In the genomic region with DNA sequence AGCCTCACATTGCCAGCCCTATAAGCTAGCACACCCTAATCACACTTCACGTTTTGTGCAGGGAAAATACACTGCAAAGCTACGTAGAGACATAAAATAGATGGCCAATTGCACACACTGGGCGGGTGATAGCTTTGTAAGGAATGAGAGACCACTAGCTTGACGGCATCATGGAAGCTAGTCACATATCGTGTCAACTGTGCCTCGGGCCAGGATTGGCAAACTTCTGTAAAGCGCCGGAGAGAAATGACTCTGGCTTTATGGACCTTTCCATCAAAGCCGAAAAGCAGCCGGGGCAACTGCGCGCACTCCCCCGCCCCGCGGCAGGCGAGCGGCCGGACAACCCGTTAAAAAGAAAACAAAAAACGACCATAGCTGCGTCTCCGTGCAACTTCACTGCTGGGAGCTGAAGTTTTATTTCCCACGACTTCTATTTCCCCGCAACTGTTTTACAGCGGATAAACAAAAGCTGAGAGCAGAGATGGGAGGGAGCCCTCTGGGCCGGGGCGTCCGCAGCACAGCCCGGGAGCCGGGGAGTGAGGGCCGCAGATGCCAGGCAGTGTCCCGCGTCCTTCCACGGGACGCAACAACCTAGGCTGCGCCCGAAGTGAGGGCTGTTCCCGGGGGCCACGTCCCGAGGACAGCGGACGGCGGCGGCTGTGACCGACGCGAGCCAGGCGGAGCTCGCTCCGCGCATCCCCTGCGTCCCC, we compare ENCODE assay signal across 8 mouse cellular contexts. TPM values are rescaled to one million over a fixed set of nuclear protein-coding genes. Genes with fewer than 3 reads are reported as not detected.
DNase-seq lines count a peak whose midpoint lies in the region; ATAC-seq and TF ChIP-seq lines count a peak whose summit lies in the region.

No protein-coding gene starts in this region.

- TF ChIP-seq POLR2A in bone marrow, adult 2 months (IDR thresholded peaks at IDR 0.05; ENCODE audit: borderline replicate concordance, control insufficient read depth, low read depth, low read length) = 0 out of 2 replicates have a peak, but pooled peaks have one; percentile 11

- H3K9ac ChIP-seq in kidney, embryonic 14.5 days (ENCODE audit: low read depth, low read length) = peak overlapping the region; percentile 78
- peak overlapping the region; percentile 78 for H3K9ac ChIP-seq in forebrain, embryonic 16.5 days (replicated peaks; ENCODE audit: low read depth, low read length)
- peak overlapping the region; percentile 76 for H3K9ac ChIP-seq in neural tube, embryonic 15.5 days (replicated peaks)

- TF ChIP-seq CTCF in bone marrow, adult 2 months (IDR thresholded peaks at IDR 0.05; ENCODE audit: control insufficient read depth, insufficient read depth, low read length) = no peak

- under 1% methylated on average over 52 of the region's 52 CpGs for WGBS in kidney, embryonic 14.5 days
- WGBS in bone marrow, adult 2 months = under 1% methylated on average over 52 of the region's 52 CpGs
- under 1% methylated on average over 52 of the region's 52 CpGs for WGBS in forebrain, embryonic 16.5 days
- under 1% methylated on average over 52 of the region's 52 CpGs for WGBS in neural tube, embryonic 15.5 days

- no peaks in the 10 kb centered on the region for H3K36me3 ChIP-seq in kidney, embryonic 14.5 days (ENCODE audit: control insufficient read depth, insufficient read depth, low read length)
- no peaks in the 10 kb centered on the region for H3K36me3 ChIP-seq in forebrain, embryonic 16.5 days (ENCODE audit: control insufficient read depth, insufficient read depth)
- H3K36me3 ChIP-seq in neural tube, embryonic 15.5 days = no peaks in the 10 kb centered on the region

- H3K27ac ChIP-seq in kidney, embryonic 14.5 days (ENCODE audit: low read depth, low read length) = peak overlapping the region; percentile 33; the same call in 1 of the 2 replicates
- H3K27ac ChIP-seq in bone marrow, adult 2 months (ENCODE audit: control insufficient read depth, insufficient read depth, low read depth, low read length, poor library complexity) = no peak overlapping the region
- peak overlapping the region; percentile 80 for H3K27ac ChIP-seq in forebrain, embryonic 16.5 days (ENCODE audit: low read length)
- peak overlapping the region; percentile 92 for H3K27ac ChIP-seq in neural tube, embryonic 15.5 days (replicated peaks)

- no peak; the same call in 1 of the 2 replicates for ATAC-seq in kidney, embryonic 14.5 days (ENCODE audit: low FRiP score, low TSS enrichment)
- peak; percentile 74 for ATAC-seq in forebrain, embryonic 16.5 days
- ATAC-seq in neural tube, embryonic 15.5 days (ENCODE audit: low FRiP score) = peak; percentile 65; the same call in 1 of the 2 replicates

- H3K4me2 ChIP-seq in kidney, embryonic 14.5 days (replicated peaks; ENCODE audit: low read depth, low read length) = peak overlapping the region; percentile 76
- H3K4me2 ChIP-seq in forebrain, embryonic 16.5 days (ENCODE audit: low read length) = peak overlapping the region; percentile 72
- peak overlapping the region; percentile 71 for H3K4me2 ChIP-seq in neural tube, embryonic 15.5 days

- H3K4me1 ChIP-seq in kidney, embryonic 14.5 days (ENCODE audit: control insufficient read depth, insufficient read depth, low read length) = peaks cover 17% of the 10 kb centered on the region
- H3K4me1 ChIP-seq in bone marrow, adult 2 months (ENCODE audit: control insufficient read depth, insufficient read depth, low read length) = no peaks in the 10 kb centered on the region
- H3K4me1 ChIP-seq in forebrain, embryonic 16.5 days (replicated peaks; ENCODE audit: control insufficient read depth, insufficient read depth, low read length) = peaks cover 27% of the 10 kb centered on the region
- H3K4me1 ChIP-seq in neural tube, embryonic 15.5 days = peaks cover 34% of the 10 kb centered on the region

- H3K9me3 ChIP-seq in kidney, embryonic 14.5 days (ENCODE audit: control insufficient read depth, low read length) = peaks cover 7% of the 10 kb centered on the region; the same call in 1 of the 2 replicates
- peaks cover 4% of the 10 kb centered on the region; the same call in 1 of the 2 replicates for H3K9me3 ChIP-seq in forebrain, embryonic 16.5 days (ENCODE audit: control insufficient read depth, low read length)
- H3K9me3 ChIP-seq in neural tube, embryonic 15.5 days (replicated peaks) = no peaks in the 10 kb centered on the region; the same call in 1 of the 2 replicates

- H3K27me3 ChIP-seq in kidney, embryonic 14.5 days (ENCODE audit: control insufficient read depth, insufficient read depth, low read length) = peaks cover 4% of the 10 kb centered on the region; the same call in 1 of the 2 replicates
- H3K27me3 ChIP-seq in forebrain, embryonic 16.5 days (replicated peaks; ENCODE audit: control insufficient read depth, insufficient read depth, low read length) = peaks cover 28% of the 10 kb centered on the region
- peaks cover 30% of the 10 kb centered on the region for H3K27me3 ChIP-seq in neural tube, embryonic 15.5 days (replicated peaks)

- DNase-seq in kidney, adult 11 months = no peak
- peak; percentile 34 for DNase-seq in liver
- DNase-seq in thymus, postnatal 36 days = no peak
- no peak for DNase-seq in urinary bladder, postnatal 10 days (ENCODE audit: low spot score)

- H3K4me3 ChIP-seq in kidney, embryonic 14.5 days (ENCODE audit: low read length) = peak overlapping the region; percentile 90
- peak overlapping the region; percentile 57 for H3K4me3 ChIP-seq in bone marrow, adult 2 months (replicated peaks; ENCODE audit: control insufficient read depth, low read depth, low read length)
- H3K4me3 ChIP-seq in forebrain, embryonic 16.5 days (replicated peaks; ENCODE audit: low read length) = peak overlapping the region; percentile 93
- peak overlapping the region; percentile 87 for H3K4me3 ChIP-seq in neural tube, embryonic 15.5 days (replicated peaks)

RNA-seq across cellular contexts. Expression of a gene that starts 0.6 kb away (rescaled TPM):
- polyA plus RNA-seq in kidney, embryonic 14.5 days (2014; fragmentation: Nextera tagmentation; extraction: Ambion mirVana) = 3.3 and 5.6 TPM in 2 replicates
- 3.0 and 6.1 TPM in 2 replicates for polyA plus RNA-seq in bone marrow, adult 2 months (2011; ENCODE audit: insufficient read depth, insufficient read length, low replicate concordance, missing spikeins)
- polyA plus RNA-seq in forebrain, embryonic 16.5 days (2015; fragmentation: Nextera tagmentation; extraction: Ambion mirVana) = 5.3 and 6.0 TPM in 2 replicates
- polyA plus RNA-seq in neural tube, embryonic 15.5 days (2015; fragmentation: Nextera tagmentation; extraction: Ambion mirVana) = 3.6 and 4.6 TPM in 2 replicates
